Mouse (Mus musculus) E14TG2a.4 (cell line): ENCODE data around the gene Arsj.
A peak's percentile ranks its signal among the peaks of the same experiment; 100 is the strongest.

Source experiments
- H3K27me3 ChIP-seq: 2 replicates; pipeline ENCODE4 v1.6.1; 2014; ENCODE audit warnings: low read length, control low read depth; ENCODE audit not compliant: insufficient read depth
- H3K36me3 ChIP-seq: 2 replicates; pipeline ENCODE4 v1.6.1; 2014; ENCODE audit warnings: low read length, control low read depth; ENCODE audit not compliant: insufficient read depth
- H3K4me1 ChIP-seq: replicated peaks from 2 replicates; pipeline ENCODE4 v1.6.1; 2014; ENCODE audit warnings: low read depth, low read length, control low read depth
- H3K4me3 ChIP-seq: replicated peaks from 2 replicates; pipeline ENCODE4 v1.5.1; 2014; ENCODE audit warnings: mild to moderate bottlenecking, low read length
- H3K9me3 ChIP-seq: 2 replicates; pipeline ENCODE4 v1.6.1; 2014; ENCODE audit warnings: low read length, control low read depth
- CTCF ChIP-seq: conservative IDR thresholded peaks from 2 replicates; pipeline ENCODE4 v1.5.1; 2014; ENCODE audit warnings: low read length
- NANOG ChIP-seq: IDR thresholded peaks from 2 replicates; pipeline ENCODE4 v1.6.1; 2014; ENCODE audit warnings: borderline replicate concordance, low read length, mixed read lengths
- POU5F1 ChIP-seq: IDR thresholded peaks from 2 replicates; pipeline ENCODE4 v1.6.1; 2014; ENCODE audit warnings: low read length, borderline replicate concordance

Gene Arsj

DNA sequence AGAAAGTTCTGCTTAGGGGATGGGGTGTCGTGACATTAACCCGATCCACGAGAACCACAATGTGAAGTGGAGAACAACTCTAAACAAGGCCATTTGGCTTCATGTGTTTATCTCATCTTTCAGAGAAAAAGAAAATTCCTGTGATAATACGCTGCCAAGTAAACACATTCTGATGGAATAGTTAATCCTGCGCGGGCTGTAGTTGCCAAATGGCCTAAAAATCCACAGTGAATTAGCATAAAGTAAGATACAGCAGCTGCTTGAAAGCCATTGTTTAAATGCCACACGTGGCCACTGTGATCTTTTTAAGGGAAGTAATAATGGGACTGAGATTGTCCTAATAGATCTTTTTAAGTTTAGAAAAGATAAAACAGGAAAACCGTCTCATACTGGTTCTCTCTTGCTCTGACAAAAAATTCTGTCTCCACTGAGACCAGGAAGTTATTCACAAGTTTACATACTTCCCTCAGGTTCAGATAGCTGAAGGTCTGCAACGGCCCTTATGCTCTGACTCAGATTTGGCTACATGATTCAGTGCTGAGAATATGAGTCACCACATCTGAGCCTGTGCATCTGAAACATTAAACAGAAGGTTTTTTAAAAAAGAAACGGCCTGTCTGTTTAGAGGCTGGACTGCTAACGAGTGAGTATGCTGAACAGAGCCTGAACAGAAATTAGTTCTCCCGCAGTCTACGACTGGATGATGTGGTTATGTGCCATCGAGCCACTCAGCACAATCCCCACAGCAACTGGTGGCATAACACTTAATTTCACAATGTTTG is 21.4 kb downstream of the Arsj start:
- Histone ChIP-seq H3K36me3 (no peaks in the 10 kb centered on the region), H3K4me3 (no peak overlapping the region), H3K9me3 (no peaks in the 10 kb centered on the region), H3K27me3 (no peaks in the 10 kb centered on the region), H3K4me1 (no peaks in the 10 kb centered on the region)
- TF ChIP-seq NANOG = no peak
- TF ChIP-seq POU5F1 = no peak
- TF ChIP-seq CTCF = no peak

DNA sequence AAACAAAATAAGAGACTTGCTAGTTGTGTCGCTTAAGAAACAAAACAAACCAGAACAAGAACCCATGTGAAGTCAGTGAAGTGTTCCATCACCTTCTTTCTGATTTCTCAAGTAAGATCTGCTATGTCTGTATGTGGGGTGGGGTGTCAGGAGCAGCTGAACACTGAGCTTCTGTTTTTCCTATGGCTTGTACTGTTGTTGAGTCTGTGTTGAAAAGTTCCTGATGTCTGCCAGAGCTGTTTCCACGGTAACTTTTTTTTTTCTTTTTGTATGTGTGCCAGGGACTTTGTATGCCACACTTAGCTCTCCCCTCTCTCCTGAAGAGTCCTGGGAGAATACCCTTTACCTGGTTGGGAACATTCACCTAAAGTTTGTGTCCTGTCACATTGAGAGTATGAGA is 34.0 kb downstream of the Arsj start:
- Histone ChIP-seq H3K4me1 (no peaks in the 10 kb centered on the region), H3K9me3 (no peaks in the 10 kb centered on the region), H3K27me3 (no peaks in the 10 kb centered on the region), H3K4me3 (no peak overlapping the region), H3K36me3 (no peaks in the 10 kb centered on the region)
- TF ChIP-seq POU5F1 = no peak
- no peak for TF ChIP-seq CTCF
- no peak for TF ChIP-seq NANOG

DNA sequence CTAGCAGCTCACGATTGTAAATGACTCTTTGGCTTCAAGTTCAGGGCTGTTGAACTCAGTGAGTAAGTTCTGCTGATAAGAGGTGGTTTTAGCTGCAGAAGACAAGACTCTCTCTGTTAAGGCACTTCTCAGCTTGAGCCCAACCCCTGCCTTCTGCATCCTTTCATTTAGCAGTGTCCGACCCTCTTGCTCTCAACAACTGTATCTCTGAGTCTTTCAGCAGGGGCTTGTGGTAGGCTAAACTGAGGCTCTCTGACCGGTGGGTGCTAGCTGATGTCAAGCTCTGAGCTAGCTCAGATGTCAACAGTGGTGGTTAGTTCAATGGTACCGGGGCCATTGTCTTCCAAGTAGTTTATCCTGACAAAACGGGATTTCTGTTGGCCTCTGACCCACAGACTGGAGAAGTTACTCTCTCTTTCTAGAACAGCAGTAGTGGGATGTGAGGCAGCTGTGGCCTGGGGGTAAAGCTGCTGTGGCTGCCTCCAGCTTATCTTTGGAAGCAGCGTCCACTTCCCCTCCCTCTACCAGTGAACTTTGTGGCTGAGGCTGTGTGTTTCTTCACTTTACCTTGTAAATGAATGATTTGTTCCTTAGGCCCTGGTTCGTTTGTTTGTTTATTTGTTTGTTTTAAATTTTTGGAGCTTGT is 34.6 kb downstream of the Arsj start:
- Histone ChIP-seq H3K4me1 (no peaks in the 10 kb centered on the region), H3K27me3 (no peaks in the 10 kb centered on the region), H3K4me3 (no peak overlapping the region), H3K9me3 (no peaks in the 10 kb centered on the region), H3K36me3 (no peaks in the 10 kb centered on the region)
- TF ChIP-seq POU5F1 (no peak), CTCF (no peak), NANOG (no peak)

DNA sequence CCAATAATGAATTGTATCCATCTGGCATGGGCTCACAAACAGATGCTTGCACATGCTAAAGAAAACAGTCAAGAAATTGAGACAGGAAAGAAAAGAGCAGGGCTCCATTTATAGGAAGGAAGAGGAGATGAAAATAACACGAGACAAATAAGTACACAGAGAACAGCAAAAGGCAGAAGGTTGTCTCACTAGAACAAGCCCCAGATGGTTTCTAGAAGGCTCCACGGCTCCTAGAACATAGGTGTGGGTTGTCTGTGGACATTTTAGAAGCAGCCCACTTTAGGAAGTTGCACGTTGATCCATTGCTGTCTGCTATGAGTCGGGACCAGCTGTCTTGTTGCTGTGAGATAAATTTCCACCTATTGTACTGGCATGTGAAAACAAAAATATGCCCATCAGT is 37.2 kb downstream of the Arsj start:
- H3K36me3 ChIP-seq = no peaks in the 10 kb centered on the region
- no peaks in the 10 kb centered on the region for H3K9me3 ChIP-seq
- no peaks in the 10 kb centered on the region for H3K27me3 ChIP-seq
- TF ChIP-seq NANOG (no peak), POU5F1 (no peak), CTCF (no peak)
- no peak overlapping the region for H3K4me3 ChIP-seq
- no peaks in the 10 kb centered on the region for H3K4me1 ChIP-seq

DNA sequence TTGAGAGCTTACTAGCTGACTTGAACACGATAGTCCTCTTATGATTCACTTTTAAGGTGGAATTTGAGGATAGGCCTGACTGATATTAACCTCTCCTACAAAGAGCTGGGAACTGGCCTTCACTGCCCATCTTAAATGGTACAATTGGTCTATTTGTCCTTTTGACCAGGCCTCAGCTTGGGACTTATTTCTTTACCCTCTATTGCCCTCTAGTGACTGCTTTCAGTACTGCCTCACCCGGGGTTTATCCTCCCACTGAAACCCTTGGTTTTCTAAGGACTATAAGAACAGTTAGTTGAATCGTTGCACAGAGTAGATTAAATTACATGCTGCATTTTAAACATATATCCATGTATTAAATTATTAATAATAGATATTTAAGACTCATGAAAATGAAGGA is 39.4 kb downstream of the Arsj start:
- TF ChIP-seq NANOG (no peak), CTCF (peak; percentile 80)
- no peaks in the 10 kb centered on the region for H3K27me3 ChIP-seq
- H3K9me3 ChIP-seq = no peaks in the 10 kb centered on the region
- H3K4me3 ChIP-seq = no peak overlapping the region
- H3K36me3 ChIP-seq = no peaks in the 10 kb centered on the region
- H3K4me1 ChIP-seq = no peaks in the 10 kb centered on the region

DNA sequence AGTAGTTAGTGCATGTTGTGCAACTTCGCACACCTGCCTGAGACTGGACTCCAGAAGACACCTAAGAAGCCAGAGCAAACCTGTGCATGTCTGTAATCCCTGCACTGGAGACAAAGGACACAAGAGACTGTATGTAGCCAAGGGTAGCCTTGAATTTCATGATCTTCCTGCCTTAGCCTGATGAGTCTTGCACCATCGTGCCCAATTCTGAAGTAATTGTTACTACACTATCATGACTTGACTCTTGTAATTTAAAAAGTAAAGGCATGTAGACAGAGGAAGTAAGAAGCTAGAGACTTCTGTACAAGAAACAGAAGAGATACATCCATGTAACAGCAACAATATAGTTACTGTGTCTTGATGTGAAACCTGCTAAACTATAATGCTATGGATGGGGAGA is 40.7 kb downstream of the Arsj start:
- H3K4me1 ChIP-seq = no peaks in the 10 kb centered on the region
- TF ChIP-seq CTCF (no peak), POU5F1 (no peak)
- no peaks in the 10 kb centered on the region for H3K9me3 ChIP-seq
- H3K4me3 ChIP-seq = no peak overlapping the region
- H3K36me3 ChIP-seq = no peaks in the 10 kb centered on the region
- no peaks in the 10 kb centered on the region for H3K27me3 ChIP-seq

DNA sequence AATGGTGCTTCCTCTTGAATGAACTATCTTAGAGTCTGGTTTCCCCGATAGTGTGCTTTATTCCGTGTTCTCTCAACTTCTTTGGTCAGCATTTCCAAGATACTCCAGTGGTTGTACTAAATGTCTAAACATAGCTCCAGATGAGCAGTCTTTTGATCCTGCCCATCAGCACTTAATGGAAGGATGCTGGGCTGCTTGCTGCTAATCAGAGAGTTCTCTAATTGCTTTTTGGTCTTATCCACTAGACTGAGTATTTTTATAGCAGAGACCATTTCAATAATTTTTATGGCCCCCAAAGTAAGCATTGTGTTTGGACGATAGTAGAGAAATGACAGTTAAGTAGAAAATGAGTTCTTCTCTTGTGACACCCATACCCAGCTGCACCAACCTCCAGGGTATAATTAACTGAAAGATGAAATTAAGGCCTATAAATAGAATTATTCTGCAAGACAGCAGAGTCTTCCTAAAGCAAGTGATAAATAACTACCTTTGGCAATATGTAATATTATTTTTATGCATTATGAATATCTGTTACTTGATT is 67.1 kb downstream of the Arsj start:
- no peaks in the 10 kb centered on the region for H3K4me1 ChIP-seq
- H3K27me3 ChIP-seq = no peaks in the 10 kb centered on the region
- no peaks in the 10 kb centered on the region for H3K36me3 ChIP-seq
- H3K4me3 ChIP-seq = no peak overlapping the region
- TF ChIP-seq POU5F1 (no peak), NANOG (no peak), CTCF (no peak)
- H3K9me3 ChIP-seq = no peaks in the 10 kb centered on the region

- no peaks in the 10 kb centered on the region for H3K36me3 ChIP-seq
- H3K4me1 ChIP-seq = peaks cover 20% of the 10 kb centered on the region
- H3K4me3 ChIP-seq = no peak overlapping the region
- H3K27me3 ChIP-seq = no peaks in the 10 kb centered on the region
- TF ChIP-seq CTCF (no peak), POU5F1 (no peak), NANOG (no peak)
- no peaks in the 10 kb centered on the region for H3K9me3 ChIP-seq
Observed at GRCm38 (mm10) chr3:126439331-126439730, 75.8 kb downstream of the Arsj start.
